ENCODE assay signal across 8 mouse cellular contexts in the genomic region with DNA sequence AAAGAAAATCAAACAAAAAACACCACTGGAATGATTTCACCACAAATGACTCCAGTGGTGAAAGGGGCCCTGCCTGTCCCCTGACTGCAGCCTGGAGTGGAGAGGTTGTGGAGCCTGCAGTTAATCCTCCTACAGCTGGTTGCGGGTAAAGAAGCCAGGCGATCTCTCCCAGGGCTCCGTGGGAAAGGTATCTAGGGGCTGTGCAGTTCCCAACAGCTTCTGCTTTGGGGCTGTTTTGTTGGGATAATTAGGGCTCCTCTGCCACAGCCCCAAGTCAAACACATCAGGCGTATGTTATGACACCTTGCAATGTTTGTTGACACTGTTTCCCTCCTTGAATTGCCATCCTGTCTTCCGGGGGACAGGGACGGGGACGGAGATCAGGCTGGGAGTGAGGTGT. TPM values are rescaled to one million over a fixed set of nuclear protein-coding genes. Genes with fewer than 3 reads are reported as not detected.
DNase-seq lines count a peak whose midpoint lies in the region; ATAC-seq and TF ChIP-seq lines count a peak whose summit lies in the region.

No protein-coding gene starts in this region.

- no peak for TF ChIP-seq EP300 in lung, postnatal 0 days (IDR thresholded peaks at IDR 0.05)

- H3K27me3 ChIP-seq in forebrain, embryonic 11.5 days (ENCODE audit: control insufficient read depth, insufficient read depth, low read length) = no peaks in the 10 kb centered on the region
- H3K27me3 ChIP-seq in forebrain, embryonic 16.5 days (replicated peaks; ENCODE audit: control insufficient read depth, insufficient read depth, low read length) = no peaks in the 10 kb centered on the region
- no peaks in the 10 kb centered on the region for H3K27me3 ChIP-seq in lung, postnatal 0 days (replicated peaks; ENCODE audit: insufficient read depth, low read length)
- H3K27me3 ChIP-seq in limb, embryonic 12.5 days = no peaks in the 10 kb centered on the region
- H3K27me3 ChIP-seq in stomach, embryonic 16.5 days (ENCODE audit: control insufficient read depth, insufficient read depth, low read length) = no peaks in the 10 kb centered on the region

- no peaks in the 10 kb centered on the region for H3K9me3 ChIP-seq in forebrain, embryonic 11.5 days (ENCODE audit: control insufficient read depth, low read length)
- no peaks in the 10 kb centered on the region for H3K9me3 ChIP-seq in forebrain, embryonic 16.5 days (ENCODE audit: control insufficient read depth, low read length)
- H3K9me3 ChIP-seq in lung, postnatal 0 days (ENCODE audit: low read length) = no peaks in the 10 kb centered on the region
- no peaks in the 10 kb centered on the region for H3K9me3 ChIP-seq in limb, embryonic 12.5 days
- no peaks in the 10 kb centered on the region for H3K9me3 ChIP-seq in stomach, embryonic 16.5 days (replicated peaks; ENCODE audit: control insufficient read depth, low read length)

- 7% methylated on average over 7 of the region's 7 CpGs for WGBS in forebrain, embryonic 11.5 days
- 11% methylated on average over 7 of the region's 7 CpGs for WGBS in forebrain, embryonic 16.5 days
- WGBS in lung, postnatal 0 days = 23% methylated on average over 7 of the region's 7 CpGs
- 3% methylated on average over 7 of the region's 7 CpGs for WGBS in limb, embryonic 12.5 days
- WGBS in stomach, embryonic 16.5 days = 19% methylated on average over 7 of the region's 7 CpGs

- H3K4me2 ChIP-seq in forebrain, embryonic 11.5 days (ENCODE audit: low read depth, low read length, severe bottlenecking) = peak overlapping the region; percentile 44
- H3K4me2 ChIP-seq in forebrain, embryonic 16.5 days (ENCODE audit: low read length) = no peak overlapping the region
- H3K4me2 ChIP-seq in lung, postnatal 0 days (replicated peaks; ENCODE audit: low read depth, low read length) = peak overlapping the region; percentile 62
- H3K4me2 ChIP-seq in limb, embryonic 12.5 days = peak overlapping the region; percentile 52
- peak overlapping the region; percentile 44 for H3K4me2 ChIP-seq in stomach, embryonic 16.5 days (ENCODE audit: low read depth, low read length)

- H3K27ac ChIP-seq in forebrain, embryonic 11.5 days (ENCODE audit: low read depth, low read length) = 0 out of 2 replicates have a peak overlapping the region, but pooled peaks have one; percentile 3
- H3K27ac ChIP-seq in forebrain, embryonic 16.5 days (ENCODE audit: low read length) = no peak overlapping the region
- no peak overlapping the region for H3K27ac ChIP-seq in lung, postnatal 0 days (ENCODE audit: low read length)
- H3K27ac ChIP-seq in limb, embryonic 12.5 days = peak overlapping the region; percentile 24; the same call in 1 of the 2 replicates
- no peak overlapping the region for H3K27ac ChIP-seq in stomach, embryonic 16.5 days (ENCODE audit: low read length)
- no peak overlapping the region for H3K27ac ChIP-seq in left cerebral cortex, adult 2 months

- intact Hi-C loops in left cerebral cortex, adult 2 months (cut with DNase I) = no loop called here

- no peak overlapping the region for H3K4me3 ChIP-seq in forebrain, embryonic 11.5 days (ENCODE audit: low read depth, low read length)
- no peak overlapping the region for H3K4me3 ChIP-seq in forebrain, embryonic 16.5 days (replicated peaks; ENCODE audit: low read length)
- peak overlapping the region; percentile 31 for H3K4me3 ChIP-seq in lung, postnatal 0 days (ENCODE audit: low read depth, low read length)
- H3K4me3 ChIP-seq in limb, embryonic 12.5 days (replicated peaks) = peak overlapping the region; percentile 22
- H3K4me3 ChIP-seq in stomach, embryonic 16.5 days (replicated peaks; ENCODE audit: low read length) = peak overlapping the region; percentile 13; the same call in 1 of the 2 replicates
- no peak overlapping the region for H3K4me3 ChIP-seq in left cerebral cortex, adult 2 months

- H3K9ac ChIP-seq in forebrain, embryonic 11.5 days (ENCODE audit: low read length) = peak overlapping the region; percentile 27
- H3K9ac ChIP-seq in forebrain, embryonic 16.5 days (replicated peaks; ENCODE audit: low read depth, low read length) = no peak overlapping the region
- H3K9ac ChIP-seq in lung, postnatal 0 days (replicated peaks; ENCODE audit: low read depth) = no peak overlapping the region
- H3K9ac ChIP-seq in limb, embryonic 12.5 days (replicated peaks) = peak overlapping the region; percentile 13; the same call in 1 of the 2 replicates
- H3K9ac ChIP-seq in stomach, embryonic 16.5 days (ENCODE audit: low read length) = 0 out of 2 replicates have a peak overlapping the region, but pooled peaks have one; percentile 23

- no peak for DNase-seq in forebrain, embryonic 11.5 days (ENCODE audit: low spot score)
- no peak for DNase-seq in lung, postnatal 0 days (ENCODE audit: low spot score)
- no peak for DNase-seq in lung, postnatal 36 days
- DNase-seq in left cerebral cortex, adult 18-20 months (ENCODE audit: low spot score in 2 of 2) = no peak
- DNase-seq in left cerebral cortex, adult 2 months (ENCODE audit: extremely low spot score in 1 of 2, low spot score in 2 of 2) = no peak

- no peaks in the 10 kb centered on the region for H3K36me3 ChIP-seq in forebrain, embryonic 11.5 days (ENCODE audit: control insufficient read depth, insufficient read depth, low read length)
- H3K36me3 ChIP-seq in forebrain, embryonic 16.5 days (ENCODE audit: control insufficient read depth, insufficient read depth) = no peaks in the 10 kb centered on the region
- no peaks in the 10 kb centered on the region for H3K36me3 ChIP-seq in lung, postnatal 0 days (ENCODE audit: insufficient read depth, low read length)
- no peaks in the 10 kb centered on the region for H3K36me3 ChIP-seq in limb, embryonic 12.5 days
- H3K36me3 ChIP-seq in stomach, embryonic 16.5 days (ENCODE audit: control insufficient read depth, insufficient read depth, low read length) = no peaks in the 10 kb centered on the region

- ATAC-seq in forebrain, embryonic 11.5 days (replicated peaks; ENCODE audit: low FRiP score) = no peak
- no peak for ATAC-seq in forebrain, embryonic 16.5 days
- no peak for ATAC-seq in lung, postnatal 0 days
- ATAC-seq in limb, embryonic 12.5 days (ENCODE audit: insufficient number of reproducible peaks, insufficient read depth, low FRiP score, low TSS enrichment, low read depth) = no peak
- no peak for ATAC-seq in stomach, embryonic 16.5 days (ENCODE audit: insufficient read depth, low FRiP score)

- H3K4me1 ChIP-seq in forebrain, embryonic 11.5 days (replicated peaks; ENCODE audit: control insufficient read depth, insufficient read depth, low read length) = peaks cover 7% of the 10 kb centered on the region; the same call in 1 of the 2 replicates
- H3K4me1 ChIP-seq in forebrain, embryonic 16.5 days (replicated peaks; ENCODE audit: control insufficient read depth, insufficient read depth, low read length) = peaks cover 5% of the 10 kb centered on the region
- peaks cover 3% of the 10 kb centered on the region; the same call in 1 of the 2 replicates for H3K4me1 ChIP-seq in lung, postnatal 0 days (ENCODE audit: insufficient read depth, low read depth, low read length)
- H3K4me1 ChIP-seq in limb, embryonic 12.5 days (replicated peaks) = peaks cover 17% of the 10 kb centered on the region
- peaks cover 18% of the 10 kb centered on the region for H3K4me1 ChIP-seq in stomach, embryonic 16.5 days (ENCODE audit: control insufficient read depth, insufficient read depth, low read length)

- no peak for TF ChIP-seq CTCF in lung, postnatal 0 days (IDR thresholded peaks at IDR 0.05)
- no peak for TF ChIP-seq CTCF in left cerebral cortex, adult 2 months (IDR thresholded peaks at IDR 0.05)

RNA-seq across cellular contexts. Expression of a gene that starts 47.5 kb away (rescaled TPM):
- 37.6 and 40.2 TPM in 2 replicates for polyA plus RNA-seq in forebrain, embryonic 11.5 days (2014; fragmentation: Nextera tagmentation; extraction: Ambion mirVana)
- polyA plus RNA-seq in forebrain, embryonic 16.5 days (2015; fragmentation: Nextera tagmentation; extraction: Ambion mirVana) = 43.5 and 50.3 TPM in 2 replicates
- 12.9 and 13.6 TPM in 2 replicates for polyA plus RNA-seq in lung, postnatal 0 days (2015; fragmentation: Nextera tagmentation; extraction: Ambion mirVana)
- 34.2 and 43.6 TPM in 2 replicates for polyA plus RNA-seq in limb, embryonic 12.5 days (2016; fragmentation: Nextera tagmentation; extraction: Ambion mirVana)
- polyA plus RNA-seq in stomach, embryonic 16.5 days (2015; fragmentation: Nextera tagmentation; extraction: Ambion mirVana) = 21.2 and 23.8 TPM in 2 replicates
- 100 to 1,000 TPM; 121 to 130 TPM for total RNA-seq in left cerebral cortex, adult 18-20 months (2021)
- total RNA-seq in left cerebral cortex, adult 2 months (2021) = 100 to 1,000 TPM; 124 to 153 TPM

Comparison
In these comparisons a context has a peak if more than half of its experiments do, and no peak if none do; other contexts are left out.
1. H3K27ac ChIP-seq: peak in forebrain, embryonic 11.5 days (single experiment) and limb, embryonic 12.5 days (single experiment); none in forebrain, embryonic 16.5 days (single experiment), lung, postnatal 0 days (single experiment), stomach, embryonic 16.5 days (single experiment) and left cerebral cortex, adult 2 months (single experiment).
2. H3K9ac ChIP-seq: peak in forebrain, embryonic 11.5 days (single experiment), limb, embryonic 12.5 days (single experiment) and stomach, embryonic 16.5 days (single experiment); none in forebrain, embryonic 16.5 days (single experiment) and lung, postnatal 0 days (single experiment).
3. H3K4me3 ChIP-seq: peak in lung, postnatal 0 days (single experiment), limb, embryonic 12.5 days (single experiment) and stomach, embryonic 16.5 days (single experiment); none in forebrain, embryonic 11.5 days (single experiment), forebrain, embryonic 16.5 days (single experiment) and left cerebral cortex, adult 2 months (single experiment).